Mouse (Mus musculus): ENCODE results near the gene Rab1a. TPM values are rescaled to one million over a fixed set of nuclear protein-coding genes. Genes with fewer than 3 reads are reported as not detected.

Gene Rab1a
- polyA plus RNA-seq, 1 experiment from 2014 or later, result 249 TPM

GRCm38 (mm10) chr11:20240331-20240730 lies 39.1 kb downstream of the Rab1a start:
- peaks cover 12% of the 10 kb centered on the region for H3K4me1 ChIP-seq (ENCODE audit: control insufficient read depth, insufficient read depth, low read length)
- no peaks in the 10 kb centered on the region for H3K27me3 ChIP-seq (replicated peaks; ENCODE audit: control insufficient read depth, insufficient read depth, low read length)
- H3K4me3 ChIP-seq (ENCODE audit: low read depth, low read length), result no peak overlapping the region
- 86% methylated on average over 4 of the region's 5 CpGs for WGBS
- peaks cover 76% of the 10 kb centered on the region for H3K36me3 ChIP-seq (ENCODE audit: control insufficient read depth, insufficient read depth, low read length)
- no peak overlapping the region for H3K9ac ChIP-seq (ENCODE audit: low read depth, low read length)
- H3K4me2 ChIP-seq (ENCODE audit: low read depth, low read length), result no peak overlapping the region
- H3K9me3 ChIP-seq (ENCODE audit: control insufficient read depth, low read length), result no peaks in the 10 kb centered on the region
- DNase-seq (ENCODE audit: low spot score) (no peak), ATAC-seq (ENCODE audit: low read depth) (no peak)
- no peak overlapping the region for H3K27ac ChIP-seq (replicated peaks; ENCODE audit: low read depth, low read length)

- Histone ChIP-seq H3K27ac (replicated peaks; ENCODE audit: low read depth, low read length) (no peak overlapping the region), H3K9ac (ENCODE audit: low read depth, low read length) (no peak overlapping the region), H3K4me2 (ENCODE audit: low read depth, low read length) (no peak overlapping the region), H3K4me3 (ENCODE audit: low read depth, low read length) (no peak overlapping the region), H3K27me3 (replicated peaks; ENCODE audit: control insufficient read depth, insufficient read depth, low read length) (no peaks in the 10 kb centered on the region), H3K4me1 (ENCODE audit: control insufficient read depth, insufficient read depth, low read length) (peaks cover 12% of the 10 kb centered on the region), H3K36me3 (ENCODE audit: control insufficient read depth, insufficient read depth, low read length) (peaks cover 69% of the 10 kb centered on the region), H3K9me3 (ENCODE audit: control insufficient read depth, low read length) (no peaks in the 10 kb centered on the region)
- DNase-seq (ENCODE audit: low spot score) (no peak), ATAC-seq (ENCODE audit: low read depth) (no peak)
- WGBS, result 94% methylated on average over 7 of the region's 7 CpGs
Measured at GRCm38 (mm10) chr11:20241311-20241710, 40.1 kb downstream of the Rab1a start.

- H3K4me3 ChIP-seq (ENCODE audit: low read depth, low read length), result no peak overlapping the region
- no peak overlapping the region for H3K4me2 ChIP-seq (ENCODE audit: low read depth, low read length)
- H3K9me3 ChIP-seq (ENCODE audit: control insufficient read depth, low read length), result no peaks in the 10 kb centered on the region
- DNase-seq (ENCODE audit: low spot score), result no peak
- H3K9ac ChIP-seq (ENCODE audit: low read depth, low read length), result no peak overlapping the region
- 80% methylated on average over 6 of the region's 6 CpGs for WGBS
- 0 out of 2 replicates have a peak overlapping the region, but pooled peaks have one; percentile 1 for H3K27ac ChIP-seq (replicated peaks; ENCODE audit: low read depth, low read length)
- no peak for ATAC-seq (ENCODE audit: low read depth)
- peaks cover 60% of the 10 kb centered on the region for H3K36me3 ChIP-seq (ENCODE audit: control insufficient read depth, insufficient read depth, low read length)
- no peaks in the 10 kb centered on the region for H3K27me3 ChIP-seq (replicated peaks; ENCODE audit: control insufficient read depth, insufficient read depth, low read length)
- peaks cover 19% of the 10 kb centered on the region for H3K4me1 ChIP-seq (ENCODE audit: control insufficient read depth, insufficient read depth, low read length)
Measured at GRCm38 (mm10) chr11:20242366-20243056, 41.3 kb downstream of the Rab1a start.

- H3K4me2 ChIP-seq (ENCODE audit: low read depth, low read length), result no peak overlapping the region
- 25% methylated on average over 9 of the region's 9 CpGs for WGBS
- no peak overlapping the region for H3K9ac ChIP-seq (ENCODE audit: low read depth, low read length)
- H3K4me3 ChIP-seq (ENCODE audit: low read depth, low read length), result no peak overlapping the region
- no peaks in the 10 kb centered on the region for H3K9me3 ChIP-seq (ENCODE audit: control insufficient read depth, low read length)
- DNase-seq (ENCODE audit: low spot score) (peak; percentile 33), ATAC-seq (ENCODE audit: low read depth) (peak; percentile 56; the same call in 1 of the 2 replicates)
- H3K27me3 ChIP-seq (replicated peaks; ENCODE audit: control insufficient read depth, insufficient read depth, low read length), result no peaks in the 10 kb centered on the region
- H3K27ac ChIP-seq (replicated peaks; ENCODE audit: low read depth, low read length), result 0 out of 2 replicates have a peak overlapping the region, but pooled peaks have one; percentile 1
- peaks cover 27% of the 10 kb centered on the region for H3K4me1 ChIP-seq (ENCODE audit: control insufficient read depth, insufficient read depth, low read length)
- peaks cover 52% of the 10 kb centered on the region for H3K36me3 ChIP-seq (ENCODE audit: control insufficient read depth, insufficient read depth, low read length)
Measured at GRCm38 (mm10) chr11:20243214-20243913, 42.1 kb downstream of the Rab1a start.

- ATAC-seq (ENCODE audit: low read depth) (no peak), DNase-seq (ENCODE audit: low spot score) (no peak)
- H3K9ac ChIP-seq (ENCODE audit: low read depth, low read length), result no peak overlapping the region
Measured at GRCm38 (mm10) chr11:20244336-20245290, 43.4 kb downstream of the Rab1a start.

GRCm38 (mm10) chr11:20245316-20245715 lies 44.1 kb downstream of the Rab1a start:
- DNase-seq (ENCODE audit: low spot score), result no peak
- H3K27me3 ChIP-seq (replicated peaks; ENCODE audit: control insufficient read depth, insufficient read depth, low read length), result no peaks in the 10 kb centered on the region
- peaks cover 30% of the 10 kb centered on the region for H3K4me1 ChIP-seq (ENCODE audit: control insufficient read depth, insufficient read depth, low read length)
- H3K36me3 ChIP-seq (ENCODE audit: control insufficient read depth, insufficient read depth, low read length), result peaks cover 32% of the 10 kb centered on the region
- H3K9me3 ChIP-seq (ENCODE audit: control insufficient read depth, low read length), result no peaks in the 10 kb centered on the region
- H3K4me3 ChIP-seq (ENCODE audit: low read depth, low read length), result no peak overlapping the region
- H3K4me2 ChIP-seq (ENCODE audit: low read depth, low read length), result no peak overlapping the region
- no peak overlapping the region for H3K9ac ChIP-seq (ENCODE audit: low read depth, low read length)
- H3K27ac ChIP-seq (replicated peaks; ENCODE audit: low read depth, low read length), result no peak overlapping the region
- 81% methylated on average over 6 of the region's 6 CpGs for WGBS
- ATAC-seq (ENCODE audit: low read depth), result no peak

More at GRCm38 (mm10) chr11:20244336-20245290, 43.4 kb downstream of the Rab1a start:
- H3K9me3 ChIP-seq (ENCODE audit: control insufficient read depth, low read length), result no peaks in the 10 kb centered on the region
- H3K4me2 ChIP-seq (ENCODE audit: low read depth, low read length), result no peak overlapping the region
- peaks cover 27% of the 10 kb centered on the region for H3K4me1 ChIP-seq (ENCODE audit: control insufficient read depth, insufficient read depth, low read length)
- WGBS, result 78% methylated on average over 16 of the region's 16 CpGs
- peak overlapping the region; percentile 8; the same call in 1 of the 2 replicates for H3K27ac ChIP-seq (replicated peaks; ENCODE audit: low read depth, low read length)
- no peak overlapping the region for H3K4me3 ChIP-seq (ENCODE audit: low read depth, low read length)
- H3K36me3 ChIP-seq (ENCODE audit: control insufficient read depth, insufficient read depth, low read length), result peaks cover 39% of the 10 kb centered on the region
- no peaks in the 10 kb centered on the region for H3K27me3 ChIP-seq (replicated peaks; ENCODE audit: control insufficient read depth, insufficient read depth, low read length)

- ATAC-seq (ENCODE audit: low read depth), result no peak
- H3K9ac ChIP-seq (ENCODE audit: low read depth, low read length), result no peak overlapping the region
- WGBS, result 79% methylated on average over 1 of the region's 1 CpGs
- no peak overlapping the region for H3K4me3 ChIP-seq (ENCODE audit: low read depth, low read length)
- H3K4me2 ChIP-seq (ENCODE audit: low read depth, low read length), result no peak overlapping the region
- peaks cover 32% of the 10 kb centered on the region for H3K4me1 ChIP-seq (ENCODE audit: control insufficient read depth, insufficient read depth, low read length)
- H3K27me3 ChIP-seq (replicated peaks; ENCODE audit: control insufficient read depth, insufficient read depth, low read length), result no peaks in the 10 kb centered on the region
- no peaks in the 10 kb centered on the region for H3K9me3 ChIP-seq (ENCODE audit: control insufficient read depth, low read length)
- no peak for DNase-seq (ENCODE audit: low spot score)
- H3K36me3 ChIP-seq (ENCODE audit: control insufficient read depth, insufficient read depth, low read length), result peaks cover 20% of the 10 kb centered on the region
- H3K27ac ChIP-seq (replicated peaks; ENCODE audit: low read depth, low read length), result no peak overlapping the region
Measured at GRCm38 (mm10) chr11:20246616-20247015, 45.4 kb downstream of the Rab1a start.

GRCm38 (mm10) chr11:20247146-20247855 lies 46.1 kb downstream of the Rab1a start:
- Histone ChIP-seq H3K9ac (ENCODE audit: low read depth, low read length) (0 out of 2 replicates have a peak overlapping the region, but pooled peaks have one; percentile 0), H3K4me1 (ENCODE audit: control insufficient read depth, insufficient read depth, low read length) (peaks cover 32% of the 10 kb centered on the region), H3K27me3 (replicated peaks; ENCODE audit: control insufficient read depth, insufficient read depth, low read length) (no peaks in the 10 kb centered on the region), H3K9me3 (ENCODE audit: control insufficient read depth, low read length) (no peaks in the 10 kb centered on the region), H3K27ac (replicated peaks; ENCODE audit: low read depth, low read length) (no peak overlapping the region), H3K4me3 (ENCODE audit: low read depth, low read length) (no peak overlapping the region), H3K4me2 (ENCODE audit: low read depth, low read length) (peak overlapping the region; percentile 55), H3K36me3 (ENCODE audit: control insufficient read depth, insufficient read depth, low read length) (peaks cover 20% of the 10 kb centered on the region)
- no peak for ATAC-seq (ENCODE audit: low read depth)
- DNase-seq (ENCODE audit: low spot score), result no peak
- whole genome bisulfite sequencing, result 82% methylated on average over 8 of the region's 8 CpGs

All from embryonic facial prominence, embryonic 14.5 days (tissue).